Mouse (Mus musculus) cerebellum, adult 18-20 months (tissue): ENCODE results near the gene Dhx33.

Source experiments
- DNase-seq, 2 experiments: peaks; one replicate each; pipeline ENCODE4 v3.0.0; 2021

The Dhx33 gene

GRCm38 (mm10) chr11:70980751-70981510 lies 23.3 kb downstream of the Dhx33 start:
- no peak for DNase-seq

GRCm38 (mm10) chr11:70980232-70980631 lies 24.0 kb downstream of the Dhx33 start:
- no peak for DNase-seq

- no peak for DNase-seq
Observed at GRCm38 (mm10) chr11:70977293-70977692, 26.9 kb downstream of the Dhx33 start.

GRCm38 (mm10) chr11:70975193-70975592 lies 29.0 kb downstream of the Dhx33 start:
- DNase-seq: no peak

- no peak for DNase-seq
Observed at GRCm38 (mm10) chr11:70973947-70974346, 30.3 kb downstream of the Dhx33 start.

- no peak for DNase-seq
Observed at GRCm38 (mm10) chr11:70972586-70972985, 31.7 kb downstream of the Dhx33 start.

- peak in 1 of 2 experiments; percentile 11 for DNase-seq
Observed at GRCm38 (mm10) chr11:70970560-70971540, 33.4 kb downstream of the Dhx33 start.

GRCm38 (mm10) chr11:70969821-70970559 lies 34.2 kb downstream of the Dhx33 start, which contains the start of the genes Nup88 and Rpain:
TSS of gene Nup88 (minus strand) at chr11:70969973.
TSS of gene Rpain (plus strand) at chr11:70970213.
- DNase-seq: peak; percentile 92 to 94

- DNase-seq: peak; percentile 11
Observed at GRCm38 (mm10) chr11:70969271-70969794, 34.9 kb downstream of the Dhx33 start.

- DNase-seq: no peak
Observed at GRCm38 (mm10) chr11:70964222-70964907, 39.9 kb downstream of the Dhx33 start.

- DNase-seq: no peak
Observed at GRCm38 (mm10) chr11:70960786-70961554, 43.3 kb downstream of the Dhx33 start.

GRCm38 (mm10) chr11:70954711-70955110 lies 49.5 kb downstream of the Dhx33 start:
- DNase-seq: no peak

- no peak for DNase-seq
Observed at GRCm38 (mm10) chr11:70944935-70945817, 59.1 kb downstream of the Dhx33 start.

GRCm38 (mm10) chr11:70943651-70944050 lies 60.6 kb downstream of the Dhx33 start:
- DNase-seq: peak in 1 of 2 experiments; percentile 31

- DNase-seq: no peak
Observed at GRCm38 (mm10) chr11:70942596-70942995, 61.6 kb downstream of the Dhx33 start.

GRCm38 (mm10) chr11:70935316-70935715 lies 68.9 kb downstream of the Dhx33 start:
- no peak for DNase-seq
